Mouse (Mus musculus): Measurements from ENCODE around the gene Wscd2.

DNA sequence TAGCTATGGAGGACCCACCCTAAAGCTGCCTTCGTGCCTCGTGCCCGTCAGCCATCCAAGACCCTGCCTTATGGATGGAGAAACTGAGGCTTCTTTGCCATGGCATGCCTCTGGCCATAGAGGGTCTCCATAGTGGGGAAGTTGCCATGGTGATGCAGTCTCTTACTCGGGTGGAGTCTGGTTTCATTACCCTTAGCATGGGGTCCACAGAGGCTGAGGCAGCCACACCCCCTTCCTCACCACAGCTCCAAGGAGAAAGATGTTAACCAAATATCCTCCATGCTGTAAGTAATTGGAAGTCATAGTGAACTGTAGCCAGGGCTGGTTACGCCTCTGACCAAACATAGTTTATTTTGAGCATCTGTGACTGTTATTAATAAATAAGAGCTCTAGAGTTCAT lies 21.5 kb upstream of the Wscd2 start:
- TF ChIP-seq CTCF (IDR thresholded peaks at IDR 0.05; ENCODE audit: low read depth) (no peak), EP300 (optimal IDR thresholded peaks at IDR 0.05) (no peak)

Data from stomach, postnatal 0 days (tissue).